Mouse (Mus musculus): ENCODE measurements at regions not wholly inside any gene's neighbourhood (a gene's known extent, or its start where the extent isn't known, plus 50 kb on each side); places are given as distances from the start of the nearest gene placed in this dataset.

DNA sequence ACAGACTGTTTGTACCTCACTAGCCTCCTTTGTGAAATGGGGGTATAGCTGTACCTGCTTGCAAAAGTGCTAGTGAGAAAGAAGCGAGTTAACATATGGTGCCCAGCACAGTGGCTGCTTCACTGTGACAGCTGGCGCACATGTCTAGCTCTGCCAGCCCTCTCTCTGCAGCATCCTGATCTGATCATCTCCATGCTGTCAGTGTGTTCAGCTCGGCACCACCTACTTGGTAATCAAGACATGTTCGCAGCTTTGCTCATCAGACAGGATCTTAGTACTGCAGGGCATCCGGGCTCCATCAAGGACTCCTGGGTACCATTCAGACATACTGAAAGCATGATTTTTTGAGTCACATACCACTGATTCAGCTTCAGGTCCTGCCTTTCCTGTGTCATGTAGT lies 100.9 kb upstream of the Gpr139 start:
- TF ChIP-seq POLR2A (IDR thresholded peaks at IDR 0.05; ENCODE audit: borderline replicate concordance, extremely low read depth, insufficient read depth, insufficient read length, poor library complexity, severe bottlenecking) (no peak), CTCF (IDR thresholded peaks at IDR 0.05; ENCODE audit: borderline replicate concordance, extremely low read depth, insufficient read depth, insufficient read length) (no peak)

All from brain, embryonic 14.5 days (tissue).